Mouse (Mus musculus): ENCODE results near the gene Rims4.

Gene Rims4

GRCm38 (mm10) chr2:163918317-163919258 lies at the start of gene Rims4:
Gene Rims4, minus strand, starts transcription at chr2:163918683.
- no peak for DNase-seq (ENCODE audit: extremely low read depth, low read depth, low spot score)

DNA sequence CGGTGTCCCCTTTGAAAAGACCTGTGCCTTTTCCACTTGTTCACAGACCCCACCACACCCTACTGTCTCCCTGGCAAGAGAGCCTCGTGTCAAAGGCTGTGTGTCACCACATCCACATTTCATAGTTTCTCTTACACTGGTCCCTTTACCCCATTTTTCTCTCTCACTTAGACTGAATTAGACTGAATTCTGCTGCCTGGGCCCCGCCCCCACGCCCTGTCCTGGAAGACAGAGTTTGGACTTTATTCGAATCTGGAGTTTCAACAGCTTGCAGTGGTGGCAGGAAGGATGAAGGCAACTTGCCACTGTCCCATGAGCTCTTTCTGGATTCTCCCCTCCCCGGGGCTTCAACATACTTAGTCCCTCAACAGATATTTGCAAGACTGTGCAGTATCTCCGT lies 47.2 kb upstream of the Rims4 start:
- no peak for DNase-seq (ENCODE audit: extremely low read depth, low read depth, low spot score)

GRCm38 (mm10) chr2:163964606-163965560 lies 46.4 kb upstream of the Rims4 start:
- DNase-seq (ENCODE audit: extremely low read depth, low read depth, low spot score), result no peak

DNA sequence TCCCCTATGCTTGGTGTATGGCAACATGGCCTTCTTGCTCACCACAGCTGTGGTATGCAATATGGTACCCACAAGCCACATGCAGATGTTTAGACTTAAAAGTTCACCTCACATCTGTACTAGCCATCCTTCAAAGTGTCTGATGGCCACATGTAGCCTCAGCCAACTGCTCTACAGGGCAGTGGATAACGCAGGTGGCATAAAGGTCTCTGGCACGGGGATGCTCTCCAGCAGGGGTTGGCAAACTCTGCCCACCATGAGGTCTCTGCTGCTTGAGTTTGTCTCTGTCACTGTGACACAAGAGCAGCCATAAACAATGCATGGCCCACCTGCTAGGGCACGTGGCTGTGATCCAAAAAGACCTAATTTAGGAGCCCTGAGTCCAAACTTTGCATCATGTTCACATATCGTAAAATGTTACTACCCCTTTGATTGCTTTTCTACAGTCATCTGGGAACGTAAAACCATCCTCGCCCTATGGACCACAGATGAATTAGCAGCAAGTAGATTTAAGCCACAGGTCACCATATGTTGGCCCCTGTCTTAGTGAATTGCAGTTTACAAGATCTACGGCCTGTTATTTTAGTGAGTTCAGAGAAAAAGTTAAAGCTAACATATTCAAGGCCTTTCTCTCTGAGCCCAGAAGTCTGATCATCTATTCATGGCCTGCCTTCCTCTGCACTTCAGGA lies 35.3 kb upstream of the Rims4 start:
- DNase-seq (ENCODE audit: extremely low read depth, low read depth, low spot score), result no peak

DNA sequence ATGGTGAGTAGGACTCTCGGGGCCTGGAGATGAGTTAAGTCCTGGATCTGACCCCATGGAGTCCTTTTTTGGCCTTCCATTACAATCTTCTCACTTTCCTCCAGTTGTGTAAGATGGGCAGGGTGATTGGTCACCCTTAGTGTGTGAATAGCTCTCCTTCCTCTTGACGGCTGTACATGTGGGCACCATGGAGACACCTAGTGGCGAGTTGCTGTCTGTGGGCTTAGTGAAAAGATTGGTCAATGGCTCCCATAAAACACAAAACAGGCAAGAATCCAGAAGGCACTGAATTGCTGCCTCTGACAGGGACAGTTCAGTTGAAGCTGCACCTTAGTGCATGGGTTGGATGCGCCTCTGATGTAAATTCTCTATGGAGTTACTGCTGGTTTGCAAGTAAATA lies 33.3 kb upstream of the Rims4 start:
- no peak for DNase-seq (ENCODE audit: extremely low read depth, low read depth, low spot score)

GRCm38 (mm10) chr2:163947976-163948375 lies 29.5 kb upstream of the Rims4 start:
- DNase-seq (ENCODE audit: extremely low read depth, low read depth, low spot score), result no peak

DNA sequence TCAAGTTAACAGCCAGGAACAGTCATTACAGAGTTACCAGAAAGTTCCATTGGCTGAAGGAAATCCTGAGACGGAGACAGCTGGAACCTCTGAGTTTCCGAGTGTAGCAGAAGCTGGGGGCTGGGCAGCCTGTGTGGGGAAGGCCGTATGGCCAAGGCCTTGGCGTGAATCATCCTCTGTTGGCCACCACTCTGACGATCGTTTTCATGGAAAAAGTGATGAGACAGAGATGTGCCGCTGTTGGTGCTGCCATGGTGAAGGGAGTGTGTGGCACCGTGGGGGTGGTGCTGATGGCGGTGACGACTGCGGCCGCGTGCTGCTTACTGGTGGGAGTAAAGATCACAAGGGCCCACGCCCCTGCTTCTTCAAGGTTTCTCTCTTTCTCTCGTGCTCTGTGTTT lies 27.7 kb upstream of the Rims4 start:
- DNase-seq (ENCODE audit: extremely low read depth, low read depth, low spot score), result no peak

DNA sequence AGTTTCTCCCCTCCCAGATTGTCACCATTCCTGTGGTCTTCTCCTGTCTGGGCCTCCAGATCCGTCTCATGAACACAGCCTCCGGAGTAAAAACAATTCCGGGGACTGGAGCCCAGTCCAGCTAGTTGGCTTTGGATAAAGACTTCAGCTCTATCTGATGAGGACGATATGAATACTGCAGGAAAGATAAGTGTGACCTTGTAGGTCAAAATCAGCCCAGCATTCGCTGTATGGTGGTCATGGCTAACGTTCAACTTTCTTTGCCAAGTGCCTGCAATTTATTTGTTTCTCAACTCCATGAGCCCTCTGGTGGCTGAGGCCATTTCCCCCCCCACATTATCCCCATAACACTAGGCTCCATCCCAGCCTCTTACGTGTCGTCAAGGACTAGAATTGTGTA lies 26.0 kb upstream of the Rims4 start:
- no peak for DNase-seq (ENCODE audit: extremely low read depth, low read depth, low spot score)

DNA sequence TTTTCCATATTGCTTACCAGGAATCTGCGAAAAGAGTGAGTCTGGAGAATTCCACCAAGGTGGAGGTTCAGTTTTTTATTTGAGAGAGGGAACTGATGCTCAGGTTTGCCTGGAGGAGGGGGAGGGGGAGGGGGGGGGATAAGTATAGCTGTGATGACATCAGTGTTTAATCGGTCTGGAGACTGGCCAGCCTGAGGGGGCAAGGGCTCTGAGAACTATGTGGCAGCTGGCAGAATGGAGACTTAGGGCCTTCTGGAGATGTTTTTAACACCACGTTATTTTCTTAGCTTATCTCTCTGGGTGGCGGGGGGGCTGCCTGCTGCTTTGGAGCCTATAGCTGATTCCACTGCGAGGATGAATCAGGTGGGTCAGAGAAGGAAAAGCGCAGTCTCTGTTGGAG lies 24.6 kb upstream of the Rims4 start:
- DNase-seq (ENCODE audit: extremely low read depth, low read depth, low spot score), result no peak

DNA sequence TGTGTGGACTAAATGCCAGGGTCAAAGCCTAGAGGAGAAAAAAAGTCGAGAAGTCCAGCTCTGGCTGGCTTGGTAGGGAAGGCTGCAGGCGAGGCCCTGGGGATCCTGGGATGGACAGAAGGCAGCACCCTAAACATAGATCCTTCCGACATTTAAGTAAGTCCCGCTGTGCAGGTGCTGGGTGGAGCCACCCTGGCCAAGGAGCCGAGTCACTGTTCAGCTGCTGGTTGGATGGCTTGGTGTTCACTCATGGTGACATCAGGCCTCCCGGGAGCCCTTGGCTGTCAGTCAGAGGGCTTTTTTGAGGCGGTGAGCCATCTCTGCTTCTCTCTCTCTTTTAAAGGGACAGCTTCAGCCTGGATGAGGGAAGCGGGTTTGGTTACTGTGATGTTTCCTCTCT lies 21.0 kb upstream of the Rims4 start:
- no peak for DNase-seq (ENCODE audit: extremely low read depth, low read depth, low spot score)

- DNase-seq (ENCODE audit: extremely low read depth, low read depth, low spot score), result no peak
Observed at GRCm38 (mm10) chr2:163932151-163932550, 13.7 kb upstream of the Rims4 start.

GRCm38 (mm10) chr2:163928464-163929200 lies 10.1 kb upstream of the Rims4 start:
- no peak for DNase-seq (ENCODE audit: extremely low read depth, low read depth, low spot score)

GRCm38 (mm10) chr2:163925044-163925443 lies 6.6 kb upstream of the Rims4 start:
- no peak for DNase-seq (ENCODE audit: extremely low read depth, low read depth, low spot score)

DNA sequence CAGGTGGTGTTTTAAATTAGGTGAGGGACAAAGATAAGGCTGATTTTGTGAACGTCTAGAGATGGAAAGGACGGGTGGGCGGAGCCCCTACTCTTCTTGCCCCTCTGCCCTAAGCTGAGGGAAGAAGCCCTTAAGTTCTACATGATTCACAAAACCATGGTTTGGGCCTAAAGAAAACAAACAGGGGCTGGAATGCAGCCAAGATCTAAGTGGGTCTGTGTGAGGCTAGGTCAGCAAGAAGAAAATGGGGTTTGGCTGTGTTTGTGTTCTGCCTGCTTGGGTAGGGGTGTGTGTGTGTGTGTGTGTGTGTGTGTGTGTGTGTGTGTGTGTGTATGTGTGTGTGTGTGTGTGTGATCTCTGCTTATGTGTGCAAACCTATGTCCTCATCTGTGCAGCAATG lies 6.0 kb upstream of the Rims4 start:
- DNase-seq (ENCODE audit: extremely low read depth, low read depth, low spot score), result no peak

GRCm38 (mm10) chr2:163923113-163923512 lies 4.6 kb upstream of the Rims4 start:
- no peak for DNase-seq (ENCODE audit: extremely low read depth, low read depth, low spot score)

- DNase-seq (ENCODE audit: extremely low read depth, low read depth, low spot score), result no peak
Observed at GRCm38 (mm10) chr2:163919581-163919980, 1.1 kb upstream of the Rims4 start.

DNA sequence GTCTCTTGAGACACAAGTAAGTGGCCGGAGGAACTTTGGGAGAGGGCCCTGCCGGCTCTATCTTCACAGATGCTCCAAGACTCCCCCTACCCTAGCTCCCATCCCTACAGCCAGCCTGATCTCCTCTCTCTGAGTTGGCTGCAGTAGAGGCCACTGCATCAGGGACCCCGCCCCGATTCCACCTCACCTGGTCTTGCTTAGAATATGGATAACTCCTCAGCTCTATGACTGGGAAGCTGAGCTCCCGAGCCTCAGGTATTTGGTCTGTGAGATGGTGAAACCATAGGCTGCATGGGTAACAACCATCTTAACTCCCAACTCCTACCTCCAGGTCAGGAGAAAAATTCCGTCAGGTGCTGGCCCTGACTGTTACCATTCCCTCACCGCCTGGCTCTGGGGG lies 1.8 kb downstream of the Rims4 start:
- DNase-seq (ENCODE audit: extremely low read depth, low read depth, low spot score), result no peak

DNA sequence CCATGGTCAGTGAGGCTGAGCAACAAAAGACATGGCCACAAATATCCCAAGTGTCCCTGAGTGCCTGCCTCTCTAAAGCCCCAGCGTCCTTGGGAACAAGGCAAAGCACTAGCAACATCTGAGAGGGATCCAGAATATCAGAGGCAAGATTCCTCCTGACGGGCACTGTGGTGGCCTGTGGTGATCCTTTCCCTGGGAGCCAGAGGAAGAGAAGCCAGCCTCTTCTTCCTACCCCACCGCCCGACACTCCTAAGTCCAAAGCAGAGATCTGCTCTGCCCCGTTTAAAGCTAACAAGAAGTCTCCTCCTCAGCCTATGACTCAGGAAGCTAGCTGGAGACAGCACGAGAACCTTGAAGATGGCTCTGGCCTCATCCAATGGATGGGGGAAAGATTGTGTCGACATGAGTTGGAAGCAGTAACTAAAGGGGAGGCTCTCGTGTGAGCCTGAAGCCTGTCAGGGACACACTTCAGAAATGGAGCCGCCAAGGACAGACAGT lies 3.1 kb downstream of the Rims4 start:
- no peak for DNase-seq (ENCODE audit: extremely low read depth, low read depth, low spot score)

DNA sequence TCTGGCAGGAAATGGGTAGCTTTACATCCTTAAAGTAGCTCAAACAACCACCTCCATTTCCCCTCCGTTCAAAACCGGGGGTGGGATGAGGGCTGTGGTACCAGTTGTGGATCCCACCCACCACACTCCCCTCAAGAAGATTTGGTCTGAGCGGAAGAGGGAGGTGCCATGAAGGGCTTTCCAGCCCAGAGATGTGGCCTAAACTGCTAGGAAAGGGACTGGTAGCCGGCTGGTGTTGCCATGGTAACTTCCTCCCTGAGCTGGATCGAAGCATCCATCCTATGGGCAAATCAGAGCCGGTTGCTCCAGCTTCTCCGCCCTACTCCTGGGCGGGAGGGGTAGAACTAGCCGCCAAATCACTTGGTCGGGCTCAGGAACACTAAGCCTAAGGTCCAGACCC lies 4.4 kb downstream of the Rims4 start:
- DNase-seq (ENCODE audit: extremely low read depth, low read depth, low spot score), result no peak

DNA sequence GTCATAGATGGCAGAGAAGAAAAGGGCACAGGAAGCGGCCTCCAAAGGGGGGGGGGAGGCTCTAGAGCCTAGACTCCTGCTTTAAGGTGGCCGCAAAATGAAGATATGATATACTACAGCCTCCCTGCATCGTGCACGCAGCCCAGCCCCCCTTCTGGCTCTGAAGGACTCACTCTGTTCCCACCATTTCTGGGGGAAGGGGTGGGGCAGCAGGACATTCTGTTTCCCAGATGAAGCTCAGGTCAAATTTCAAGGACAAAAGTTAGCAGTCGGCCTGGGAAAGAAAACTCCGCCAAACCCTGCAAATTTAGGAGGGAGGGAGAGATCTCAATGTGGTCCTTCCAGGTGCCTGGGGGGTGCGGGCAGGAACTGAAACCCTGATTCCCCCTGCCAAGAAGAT lies 4.8 kb downstream of the Rims4 start:
- no peak for DNase-seq (ENCODE audit: extremely low read depth, low read depth, low spot score)
